Mouse (Mus musculus): Measurements from ENCODE around the gene Olfr31.

Olfr31 gene

DNA sequence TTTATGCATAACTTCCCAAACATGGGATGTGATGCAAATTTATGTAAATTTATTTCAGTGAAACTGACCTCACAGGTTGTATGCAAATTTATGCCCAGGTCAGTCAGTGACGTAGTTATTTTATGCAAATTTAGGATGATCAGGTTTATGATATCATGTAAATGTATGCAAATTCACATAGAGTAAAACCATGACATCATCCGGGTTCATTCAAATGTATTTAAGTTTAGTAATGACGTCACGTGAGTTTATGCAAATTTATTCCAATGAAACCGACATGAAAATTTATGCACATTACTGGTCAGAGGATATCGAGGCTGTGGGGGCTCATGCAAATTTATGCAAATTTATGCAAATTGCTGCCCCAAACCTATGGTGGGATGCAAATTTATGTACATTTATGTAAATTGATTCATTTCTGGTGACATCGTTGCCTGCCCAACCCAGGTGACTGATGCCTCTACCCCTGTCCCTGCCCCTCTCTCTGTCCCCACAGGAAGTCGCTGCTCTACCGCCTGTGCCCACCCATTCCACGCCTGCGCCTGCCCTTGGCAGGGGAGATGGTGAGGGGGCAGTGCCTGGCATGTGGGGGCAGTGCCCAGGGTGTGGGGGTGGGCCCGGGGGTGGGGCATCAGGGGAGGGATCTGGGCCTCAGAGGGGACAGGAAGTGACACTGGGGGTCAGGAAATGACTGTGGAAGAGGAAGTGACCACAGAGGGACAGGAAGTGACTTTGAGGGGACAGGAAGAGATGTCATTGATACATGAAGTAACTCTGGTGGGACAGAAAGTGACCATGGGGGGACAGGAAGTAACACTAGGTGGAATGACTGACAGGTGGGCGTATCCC is 32.1 kb downstream of the Olfr31 start:
- DNase-seq = no peak

DNA sequence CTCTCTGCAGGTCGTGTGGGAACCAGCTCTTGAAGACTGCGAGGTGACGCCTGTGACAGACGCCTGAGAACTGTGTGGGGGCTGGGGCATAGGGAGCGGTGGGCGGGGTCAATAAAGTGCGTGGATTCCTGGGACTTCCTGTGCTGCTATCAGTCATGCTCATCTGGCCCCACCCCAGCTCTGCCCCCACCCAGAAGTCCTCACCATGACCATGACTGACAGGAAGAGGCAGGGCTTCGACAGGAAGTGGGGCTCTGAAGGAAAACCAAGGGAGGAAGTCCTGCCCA is 32.7 kb downstream of the Olfr31 start:
- no peak for DNase-seq

Measured in cerebellum, adult 8-10 months (tissue).